Comparison of ENCODE assay signal across 19 mouse cellular contexts in the genomic region with DNA sequence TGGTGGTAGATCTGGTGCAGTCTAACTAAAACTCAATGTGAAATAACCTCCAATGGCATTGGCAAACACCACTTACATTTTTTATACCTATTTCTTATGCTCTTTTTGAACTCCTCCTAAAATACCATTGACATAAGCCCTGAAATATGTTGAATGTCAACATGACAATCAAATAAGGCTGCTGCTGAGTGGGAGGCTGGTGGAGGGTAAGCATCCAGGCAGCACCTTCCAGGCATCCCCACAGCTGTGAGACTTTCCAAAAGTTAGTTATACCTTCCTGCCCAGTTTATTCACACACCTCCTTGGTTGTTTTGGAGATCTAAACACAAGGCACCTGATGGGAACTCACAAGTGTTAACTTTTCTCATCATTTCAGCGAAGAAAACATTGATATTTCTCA.
"Had no signal": no experiment of that assay in that cellular context is flagged by ENCODE, and none has a peak within 500 bp of the region (broad histone marks: within the 10 kb centered on the region; RNA-seq: fewer than 3 reads in every experiment).

No protein-coding gene starts in this region.

- H3K4me2 ChIP-seq: liver, embryonic 12.5 days; midbrain, embryonic 12.5 days; neural tube, embryonic 13.5 days; neural tube, embryonic 15.5 days had no signal

- H3K36me3 ChIP-seq: liver, embryonic 12.5 days; midbrain, embryonic 10.5 days; midbrain, embryonic 12.5 days; neural tube, embryonic 13.5 days; neural tube, embryonic 15.5 days had no signal

- DNase-seq: lung, adult 18-20 months; lung, postnatal 36 days; midbrain, embryonic 14.5 days; retina, postnatal 1 day; right cerebral cortex, adult 18-20 months; right cerebral cortex, postnatal 25 days; right cerebral cortex, postnatal 4 days; spleen, adult 18-20 months; thymus, adult 18-20 months; thymus, postnatal 14 days; thymus, postnatal 36 days had no signal

- H3K9ac ChIP-seq: liver, embryonic 12.5 days; liver, embryonic 14.5 days; midbrain, embryonic 12.5 days; neural tube, embryonic 13.5 days; neural tube, embryonic 15.5 days had no signal

- H3K27me3 ChIP-seq: liver, embryonic 12.5 days; midbrain, embryonic 12.5 days; neural tube, embryonic 13.5 days; neural tube, embryonic 15.5 days had no signal

- ATAC-seq: liver, embryonic 12.5 days; midbrain, embryonic 16.5 days had no signal

- H3K4me3 ChIP-seq: liver, embryonic 12.5 days; midbrain, embryonic 10.5 days; midbrain, embryonic 12.5 days; myocyte; neural tube, embryonic 13.5 days; neural tube, embryonic 15.5 days had no signal

- H3K9me3 ChIP-seq: midbrain, embryonic 10.5 days; midbrain, embryonic 12.5 days; neural tube, embryonic 13.5 days; neural tube, embryonic 15.5 days had no signal

- H3K4me1 ChIP-seq: liver, embryonic 12.5 days; midbrain, embryonic 10.5 days; midbrain, embryonic 12.5 days; neural tube, embryonic 13.5 days; neural tube, embryonic 15.5 days had no signal

- H3K27ac ChIP-seq: liver, embryonic 12.5 days; liver, embryonic 14.5 days; midbrain, embryonic 10.5 days; midbrain, embryonic 12.5 days; neural tube, embryonic 13.5 days; neural tube, embryonic 15.5 days had no signal
